Mouse (Mus musculus): ENCODE data around the gene Fam71e1. TPM values are rescaled to one million over a fixed set of nuclear protein-coding genes. Genes with fewer than 3 reads are reported as not detected.
A peak's percentile ranks its signal among the peaks of the same experiment; 100 is the strongest.

Gene Fam71e1
- polyA plus RNA-seq, 1 experiment from 2014 or later = 17.9 TPM

DNA sequence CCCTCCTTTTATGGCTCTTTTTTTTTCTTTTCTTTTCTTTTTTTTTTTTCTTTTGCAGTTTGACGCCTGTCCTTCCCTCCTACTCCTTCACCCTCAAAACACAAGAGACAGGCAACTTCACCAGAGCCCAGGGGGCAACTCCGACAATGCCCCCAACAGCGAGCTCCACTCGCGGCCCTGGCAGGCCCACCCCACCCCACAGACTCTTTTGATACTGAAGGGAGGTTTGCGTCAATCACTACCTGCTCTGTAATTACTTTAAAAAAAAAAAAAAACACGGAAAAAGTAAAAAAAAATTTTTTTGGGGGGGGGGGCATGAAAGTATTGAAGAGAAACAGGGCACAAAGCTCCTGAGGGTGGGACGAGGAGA is 33.3 kb upstream of the Fam71e1 start:
- Histone ChIP-seq H3K4me3 (ENCODE audit: low read depth, low read length) (no peak overlapping the region), H3K9ac (replicated peaks; ENCODE audit: low read depth, low read length) (no peak overlapping the region), H3K9me3 (ENCODE audit: control insufficient read depth, low read depth, low read length) (no peaks in the 10 kb centered on the region), H3K4me2 (replicated peaks; ENCODE audit: low read depth, low read length) (no peak overlapping the region), H3K4me1 (ENCODE audit: control insufficient read depth, insufficient read depth, low read length) (peaks cover 4% of the 10 kb centered on the region; the same call in 1 of the 2 replicates), H3K27ac (ENCODE audit: low read length) (no peak overlapping the region), H3K27me3 (ENCODE audit: control insufficient read depth, insufficient read depth, low read length) (peaks cover 32% of the 10 kb centered on the region), H3K36me3 (ENCODE audit: control insufficient read depth, insufficient read depth, low read length) (no peaks in the 10 kb centered on the region)
- whole genome bisulfite sequencing = 26% methylated on average over 8 of the region's 8 CpGs
- no peak for ATAC-seq (ENCODE audit: insufficient number of reproducible peaks, insufficient read depth, low FRiP score, low read depth)

- Histone ChIP-seq H3K4me1 (ENCODE audit: control insufficient read depth, insufficient read depth, low read length) (peaks cover 7% of the 10 kb centered on the region), H3K9me3 (ENCODE audit: control insufficient read depth, low read depth, low read length) (no peaks in the 10 kb centered on the region), H3K9ac (replicated peaks; ENCODE audit: low read depth, low read length) (no peak overlapping the region), H3K4me2 (replicated peaks; ENCODE audit: low read depth, low read length) (no peak overlapping the region), H3K27me3 (ENCODE audit: control insufficient read depth, insufficient read depth, low read length) (peaks cover 32% of the 10 kb centered on the region), H3K4me3 (ENCODE audit: low read depth, low read length) (no peak overlapping the region), H3K27ac (ENCODE audit: low read length) (no peak overlapping the region), H3K36me3 (ENCODE audit: control insufficient read depth, insufficient read depth, low read length) (no peaks in the 10 kb centered on the region)
- ATAC-seq (ENCODE audit: insufficient number of reproducible peaks, insufficient read depth, low FRiP score, low read depth) = no peak
- WGBS = 73% methylated on average over 10 of the region's 10 CpGs
These were observed 32.7 kb upstream of the Fam71e1 start for GRCm38 (mm10) chr7:44463556-44464225.

GRCm38 (mm10) chr7:44464511-44464910 is 31.9 kb upstream of the Fam71e1 start:
- H3K36me3 ChIP-seq (ENCODE audit: control insufficient read depth, insufficient read depth, low read length) = no peaks in the 10 kb centered on the region; the same call in 1 of the 2 replicates
- H3K9ac ChIP-seq (replicated peaks; ENCODE audit: low read depth, low read length) = no peak overlapping the region
- no peak overlapping the region for H3K4me3 ChIP-seq (ENCODE audit: low read depth, low read length)
- 32% methylated on average over 4 of the region's 4 CpGs for WGBS
- H3K4me2 ChIP-seq (replicated peaks; ENCODE audit: low read depth, low read length) = no peak overlapping the region
- H3K27me3 ChIP-seq (ENCODE audit: control insufficient read depth, insufficient read depth, low read length) = peaks cover 32% of the 10 kb centered on the region
- H3K4me1 ChIP-seq (ENCODE audit: control insufficient read depth, insufficient read depth, low read length) = peaks cover 8% of the 10 kb centered on the region
- no peak overlapping the region for H3K27ac ChIP-seq (ENCODE audit: low read length)
- no peaks in the 10 kb centered on the region for H3K9me3 ChIP-seq (ENCODE audit: control insufficient read depth, low read depth, low read length)
- ATAC-seq (ENCODE audit: insufficient number of reproducible peaks, insufficient read depth, low FRiP score, low read depth) = no peak

- Histone ChIP-seq H3K4me3 (ENCODE audit: low read depth, low read length) (no peak within 1 kb of the TSS), H3K27ac (ENCODE audit: low read length) (no peak within 1 kb of the TSS), H3K27me3 (ENCODE audit: control insufficient read depth, insufficient read depth, low read length) (peaks cover 32% of the 10 kb centered on the region), H3K4me2 (replicated peaks; ENCODE audit: low read depth, low read length) (no peak within 1 kb of the TSS), H3K9ac (replicated peaks; ENCODE audit: low read depth, low read length) (no peak within 1 kb of the TSS), H3K9me3 (ENCODE audit: control insufficient read depth, low read depth, low read length) (no peaks in the 10 kb centered on the region), H3K4me1 (ENCODE audit: control insufficient read depth, insufficient read depth, low read length) (peaks cover 8% of the 10 kb centered on the region), H3K36me3 (ENCODE audit: control insufficient read depth, insufficient read depth, low read length) (no peaks in the 10 kb centered on the region; the same call in 1 of the 2 replicates)
- 70% methylated on average over 2 of the region's 2 CpGs for WGBS
- no peak for ATAC-seq (ENCODE audit: insufficient number of reproducible peaks, insufficient read depth, low FRiP score, low read depth)
These were observed 31.3 kb upstream of the Fam71e1 start, which contains the start of gene Aspdh for GRCm38 (mm10) chr7:44465111-44465510. Gene Aspdh (plus strand): TSS chr7:44465391.

- WGBS = 76% methylated on average over 10 of the region's 10 CpGs
- peaks cover 8% of the 10 kb centered on the region for H3K4me1 ChIP-seq (ENCODE audit: control insufficient read depth, insufficient read depth, low read length)
- peaks cover 24% of the 10 kb centered on the region for H3K27me3 ChIP-seq (ENCODE audit: control insufficient read depth, insufficient read depth, low read length)
- no peak overlapping the region for H3K9ac ChIP-seq (replicated peaks; ENCODE audit: low read depth, low read length)
- no peak overlapping the region for H3K27ac ChIP-seq (ENCODE audit: low read length)
- H3K9me3 ChIP-seq (ENCODE audit: control insufficient read depth, low read depth, low read length) = no peaks in the 10 kb centered on the region
- H3K4me3 ChIP-seq (ENCODE audit: low read depth, low read length) = no peak overlapping the region
- H3K4me2 ChIP-seq (replicated peaks; ENCODE audit: low read depth, low read length) = no peak overlapping the region
- H3K36me3 ChIP-seq (ENCODE audit: control insufficient read depth, insufficient read depth, low read length) = no peaks in the 10 kb centered on the region; the same call in 1 of the 2 replicates
- no peak for ATAC-seq (ENCODE audit: insufficient number of reproducible peaks, insufficient read depth, low FRiP score, low read depth)
These were observed 30.1 kb upstream of the Fam71e1 start for GRCm38 (mm10) chr7:44466006-44466887.

- no peak for ATAC-seq (ENCODE audit: insufficient number of reproducible peaks, insufficient read depth, low FRiP score, low read depth)
- Histone ChIP-seq H3K9me3 (ENCODE audit: control insufficient read depth, low read depth, low read length) (no peaks in the 10 kb centered on the region), H3K27me3 (ENCODE audit: control insufficient read depth, insufficient read depth, low read length) (peaks cover 17% of the 10 kb centered on the region), H3K4me2 (replicated peaks; ENCODE audit: low read depth, low read length) (peak overlapping the region; percentile 19; the same call in 1 of the 2 replicates), H3K9ac (replicated peaks; ENCODE audit: low read depth, low read length) (no peak overlapping the region), H3K4me1 (ENCODE audit: control insufficient read depth, insufficient read depth, low read length) (peaks cover 8% of the 10 kb centered on the region), H3K36me3 (ENCODE audit: control insufficient read depth, insufficient read depth, low read length) (no peaks in the 10 kb centered on the region; the same call in 1 of the 2 replicates), H3K27ac (ENCODE audit: low read length) (no peak overlapping the region), H3K4me3 (ENCODE audit: low read depth, low read length) (peak overlapping the region; percentile 61; the same call in 1 of the 2 replicates)
- 81% methylated on average over 16 of the region's 16 CpGs for WGBS
These were observed 29.5 kb upstream of the Fam71e1 start for GRCm38 (mm10) chr7:44466888-44467311.

DNA sequence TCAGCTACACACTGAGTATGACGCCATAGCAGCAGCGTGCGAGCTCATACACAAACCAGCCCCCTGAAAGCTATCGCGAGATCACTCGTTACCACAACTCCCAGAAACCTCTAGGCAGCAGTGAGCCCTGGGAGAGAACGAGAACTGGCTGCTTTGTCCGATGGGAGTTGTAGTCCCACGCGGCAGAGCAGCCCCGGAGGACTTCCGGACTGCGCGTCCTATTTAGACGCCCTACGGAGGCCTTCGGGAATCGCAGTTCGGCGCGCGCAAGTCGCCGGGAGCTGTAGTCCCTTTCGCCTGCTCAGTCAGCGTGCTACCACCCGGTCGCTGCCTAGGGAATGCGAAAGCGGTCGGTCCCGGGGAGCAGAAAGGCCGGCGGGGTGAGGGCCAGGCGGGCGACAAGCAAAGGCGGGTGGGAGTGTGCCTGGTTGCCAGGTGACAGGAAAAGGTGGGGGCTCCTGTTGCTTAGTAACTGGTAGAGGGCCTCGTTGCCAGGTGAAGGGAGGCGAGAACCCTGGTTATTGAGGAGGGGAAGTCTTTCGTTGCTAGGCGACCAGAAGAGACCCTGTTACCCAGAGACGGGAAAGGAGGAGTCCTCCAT is 28.5 kb upstream of the Fam71e1 start, which contains the start of gene Josd2:
Josd2 (plus strand) TSS at position 170 of the 601 bp plus-strand sequence.
- Histone ChIP-seq H3K9me3 (ENCODE audit: control insufficient read depth, low read depth, low read length) (no peaks in the 10 kb centered on the region), H3K36me3 (ENCODE audit: control insufficient read depth, insufficient read depth, low read length) (no peaks in the 10 kb centered on the region; the same call in 1 of the 2 replicates), H3K4me2 (replicated peaks; ENCODE audit: low read depth, low read length) (peak within 1 kb of the TSS; percentile 45), H3K4me1 (ENCODE audit: control insufficient read depth, insufficient read depth, low read length) (peaks cover 8% of the 10 kb centered on the region), H3K9ac (replicated peaks; ENCODE audit: low read depth, low read length) (peak within 1 kb of the TSS; percentile 45), H3K27ac (ENCODE audit: low read length) (no peak within 1 kb of the TSS; the same call in 1 of the 2 replicates), H3K27me3 (ENCODE audit: control insufficient read depth, insufficient read depth, low read length) (peaks cover 7% of the 10 kb centered on the region; the same call in 1 of the 2 replicates), H3K4me3 (ENCODE audit: low read depth, low read length) (peak within 1 kb of the TSS; percentile 61)
- under 1% methylated on average over 42 of the region's 42 CpGs for WGBS
- peak; percentile 96 for ATAC-seq (ENCODE audit: insufficient number of reproducible peaks, insufficient read depth, low FRiP score, low read depth)

All from stomach, embryonic 14.5 days (tissue).